Mouse (Mus musculus) brain, adult 2 months (tissue): ENCODE results near the gene Gstt2.
"Not testable (repeated sequence)": the region's sequence is repeated elsewhere in the genome, so short reads cannot be mapped to it uniquely, and the experiment has no call there.

ENCODE experiments used
- DNase-seq: peaks from one replicate; pipeline ENCODE4 v3.0.0; 2011; ENCODE audit warnings: low read depth, low spot score

Gstt2 gene

DNA sequence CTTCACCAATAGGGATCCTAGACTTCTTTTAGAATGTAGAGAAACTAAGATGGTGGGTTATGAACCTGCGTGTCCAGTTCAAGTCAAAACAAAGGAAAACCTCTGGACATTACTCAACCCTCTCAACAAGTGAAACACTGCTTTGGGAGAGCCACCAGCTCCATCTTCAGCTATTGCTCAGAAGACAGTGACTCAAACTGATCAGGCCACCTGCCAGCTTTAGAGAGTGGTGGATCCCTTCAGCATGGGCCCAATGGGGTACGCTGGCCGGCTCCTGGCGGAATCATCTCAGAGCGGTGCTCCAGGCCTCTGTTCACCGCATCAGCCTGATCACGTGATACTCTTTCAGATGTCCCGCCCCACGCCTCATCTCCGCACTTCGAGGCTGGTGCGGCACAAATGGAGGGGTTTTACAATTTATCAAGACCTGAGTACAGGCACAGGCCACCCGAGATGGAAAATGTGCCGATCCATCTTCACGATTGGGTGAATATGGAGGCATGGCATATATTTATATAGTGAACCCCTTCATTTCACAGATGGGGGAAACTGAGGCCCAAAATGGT, 18.3 kb upstream of the Gstt2 start:
- peak; percentile 51 for DNase-seq

- no peak for DNase-seq
Measured at GRCm38 (mm10) chr10:75854791-75855190, 17.6 kb upstream of the Gstt2 start.

DNA sequence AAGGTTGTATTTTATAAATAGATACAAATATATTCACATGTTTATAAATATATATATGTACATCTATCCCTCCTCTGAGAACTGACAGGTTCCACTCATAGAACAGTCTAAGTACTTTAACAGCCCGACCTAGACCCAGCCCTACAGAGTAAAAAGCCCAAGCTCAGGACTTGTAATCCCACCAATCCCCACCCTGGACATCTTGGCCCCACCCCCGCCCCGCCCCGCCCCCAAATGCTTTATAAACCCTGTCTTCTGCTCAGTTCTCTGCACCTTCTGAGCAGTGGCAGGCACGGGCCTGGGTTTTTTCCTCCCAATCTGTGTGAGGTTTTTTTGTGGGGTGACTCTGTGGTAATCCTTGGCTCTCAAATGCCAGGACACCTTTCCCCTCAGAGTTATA, 16.9 kb upstream of the Gstt2 start:
- no peak for DNase-seq

DNA sequence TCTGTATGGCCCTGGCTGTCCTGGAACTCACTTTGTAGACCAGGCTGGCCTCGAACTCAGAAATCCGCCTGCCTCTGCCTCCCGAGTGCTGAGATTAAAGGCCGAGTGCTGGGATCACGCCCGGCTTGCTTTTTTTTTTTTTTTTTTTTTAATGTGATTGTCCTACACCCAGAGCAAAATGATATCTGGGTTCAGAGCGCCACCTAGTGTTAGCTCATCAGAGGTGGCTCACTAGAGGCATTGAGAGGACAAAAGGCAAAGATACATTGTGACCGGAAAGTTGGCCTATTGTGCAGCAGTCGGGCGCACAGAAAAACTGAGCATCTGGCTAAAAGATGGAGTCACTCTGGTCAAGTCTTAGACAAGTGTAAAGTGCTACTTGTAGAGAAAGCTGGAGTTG, 16.2 kb upstream of the Gstt2 start:
- DNase-seq: peak; percentile 94

- DNase-seq: no peak
Measured at GRCm38 (mm10) chr10:75852539-75853125, 15.4 kb upstream of the Gstt2 start.

GRCm38 (mm10) chr10:75851681-75852080, 14.5 kb upstream of the Gstt2 start:
- no peak for DNase-seq

DNA sequence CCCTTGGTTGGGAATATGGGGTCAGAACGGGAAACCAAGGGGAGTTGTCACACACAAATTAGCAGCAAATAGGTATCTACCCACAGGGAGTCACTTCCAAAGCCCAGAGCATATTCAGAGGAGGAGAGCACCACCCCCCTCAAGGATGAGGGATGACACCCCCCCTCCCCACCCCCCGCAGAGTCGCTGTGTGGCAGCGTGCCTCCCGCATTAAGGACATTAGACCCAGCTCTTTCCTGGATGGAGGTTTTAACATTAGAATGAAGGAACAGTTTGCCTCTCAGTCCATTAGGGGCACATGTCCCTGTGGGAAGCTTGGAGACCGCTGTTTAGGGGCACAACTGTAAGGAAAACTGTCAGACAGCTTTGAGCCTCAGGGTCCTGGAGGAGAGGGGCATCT, 13.9 kb upstream of the Gstt2 start:
- DNase-seq: no peak

DNA sequence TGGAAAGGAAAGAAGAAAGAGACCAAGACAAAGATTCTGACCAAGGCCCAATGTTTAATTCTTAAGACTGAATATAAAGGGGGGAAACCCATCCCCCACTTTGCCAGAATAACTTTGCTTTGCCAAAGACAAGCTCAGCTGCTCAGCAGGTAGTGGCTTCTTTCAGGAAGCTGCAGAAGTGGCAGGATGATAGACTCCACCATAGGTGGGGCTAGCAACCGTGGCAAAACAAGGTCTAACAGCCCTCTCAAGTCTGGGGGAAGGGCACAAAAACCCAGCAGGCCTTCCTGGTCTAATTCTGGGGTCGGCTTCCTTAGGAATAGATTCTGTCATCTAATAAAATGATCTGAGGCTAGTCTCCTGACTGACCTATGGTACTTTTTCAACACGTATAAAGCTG, 11.2 kb upstream of the Gstt2 start:
- DNase-seq: no peak

- DNase-seq: no peak
Measured at GRCm38 (mm10) chr10:75845306-75845930, 8.2 kb upstream of the Gstt2 start.

GRCm38 (mm10) chr10:75844800-75845199, 7.6 kb upstream of the Gstt2 start:
- no peak for DNase-seq

DNA sequence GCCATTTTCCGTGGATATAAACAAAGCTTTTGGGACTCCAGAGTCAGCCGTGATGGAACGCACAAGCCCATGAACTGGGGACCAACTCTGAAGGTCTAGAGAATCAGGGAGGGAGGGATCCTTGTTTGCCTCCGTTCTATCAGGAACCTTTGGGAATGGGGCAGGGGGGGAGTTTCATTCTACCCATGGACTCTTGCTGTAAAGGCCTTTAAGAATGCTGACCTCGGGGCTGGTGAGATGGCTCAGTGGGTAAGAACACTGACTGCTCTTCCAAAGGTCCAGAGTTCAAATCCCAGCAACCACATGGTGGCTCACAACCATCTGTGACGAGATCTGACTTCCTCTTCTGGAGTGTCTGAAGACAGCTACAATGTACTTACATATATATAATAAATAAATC, 6.7 kb upstream of the Gstt2 start:
- DNase-seq: not testable (repeated sequence)

- no peak for DNase-seq
Measured at GRCm38 (mm10) chr10:75839092-75839491, 1.9 kb upstream of the Gstt2 start.

GRCm38 (mm10) chr10:75835761-75836531, 1.3 kb downstream of the Gstt2 start:
- DNase-seq: no peak

DNA sequence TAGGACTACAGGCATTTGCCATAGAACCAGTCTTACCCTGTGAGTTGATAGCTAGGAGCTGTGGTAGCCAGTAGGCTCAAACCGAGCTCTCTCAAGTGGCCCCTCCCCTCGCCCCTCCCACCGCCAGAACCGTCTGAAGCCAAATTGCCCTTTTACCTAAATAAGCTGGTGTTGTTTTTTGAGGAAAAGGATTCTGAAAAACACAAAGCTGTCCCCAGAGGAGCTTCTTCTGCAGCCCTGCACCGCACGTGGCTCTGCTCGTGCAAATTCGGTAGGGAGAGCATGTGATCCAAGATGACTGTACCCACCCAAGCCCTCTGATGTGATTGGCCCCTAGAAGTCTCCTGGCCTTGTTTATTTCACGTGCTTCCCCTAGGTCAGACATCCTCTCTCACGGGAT, 1.9 kb downstream of the Gstt2 start:
- DNase-seq: peak; percentile 86

DNA sequence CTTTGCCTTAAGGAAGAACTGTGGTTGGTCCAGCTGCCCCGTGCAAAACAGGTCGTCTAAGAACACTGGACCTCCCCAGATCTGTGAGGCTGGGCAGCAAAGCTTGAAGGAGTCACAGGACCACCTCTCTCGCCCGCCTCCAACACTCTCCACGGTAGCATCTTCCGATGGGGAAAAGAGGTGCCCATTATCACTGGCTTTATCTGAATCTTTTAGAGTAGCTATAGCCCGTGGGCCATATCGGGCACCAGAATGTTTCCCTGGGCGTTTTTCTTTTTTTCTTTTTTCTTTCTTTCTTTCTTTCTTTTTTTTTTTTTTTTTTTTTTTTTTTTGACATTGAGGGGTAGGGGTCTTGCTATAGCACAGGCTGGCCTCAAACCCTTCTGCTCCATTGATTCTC, 2.5 kb downstream of the Gstt2 start:
- no peak for DNase-seq

- peak; percentile 61 for DNase-seq
Measured at GRCm38 (mm10) chr10:75834250-75834649, 3.0 kb downstream of the Gstt2 start.

DNA sequence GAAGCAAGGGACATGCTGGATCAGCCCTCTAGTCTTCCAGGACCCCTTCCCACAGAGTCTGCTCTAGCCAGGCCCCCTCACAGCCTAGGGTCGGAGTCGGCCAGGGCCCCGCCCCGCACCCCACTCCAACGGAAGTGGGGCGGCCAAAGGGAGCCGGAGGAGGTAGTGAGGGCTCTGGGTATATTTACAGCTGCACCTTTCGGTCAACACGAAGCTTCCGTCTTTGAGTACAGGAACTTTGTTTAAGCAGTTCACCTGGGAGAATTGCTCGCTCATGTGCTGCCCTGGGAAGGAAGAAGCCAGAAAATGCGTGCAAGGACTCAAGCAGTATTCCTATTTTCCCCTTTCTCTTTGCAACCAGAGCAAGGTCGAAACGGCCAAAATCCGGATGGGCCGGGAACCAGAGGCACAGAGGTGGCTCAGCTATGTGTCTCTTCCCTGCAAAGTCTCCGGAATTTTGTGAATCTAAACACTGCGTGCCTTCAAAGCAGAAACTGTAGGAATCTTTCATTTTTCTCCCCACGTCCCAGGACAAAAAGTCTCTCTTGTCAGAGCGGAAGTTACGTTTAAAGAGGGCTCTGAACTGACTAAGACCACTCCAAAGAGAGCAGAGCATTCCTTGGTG, 3.7 kb downstream of the Gstt2 start:
- DNase-seq: no peak

DNA sequence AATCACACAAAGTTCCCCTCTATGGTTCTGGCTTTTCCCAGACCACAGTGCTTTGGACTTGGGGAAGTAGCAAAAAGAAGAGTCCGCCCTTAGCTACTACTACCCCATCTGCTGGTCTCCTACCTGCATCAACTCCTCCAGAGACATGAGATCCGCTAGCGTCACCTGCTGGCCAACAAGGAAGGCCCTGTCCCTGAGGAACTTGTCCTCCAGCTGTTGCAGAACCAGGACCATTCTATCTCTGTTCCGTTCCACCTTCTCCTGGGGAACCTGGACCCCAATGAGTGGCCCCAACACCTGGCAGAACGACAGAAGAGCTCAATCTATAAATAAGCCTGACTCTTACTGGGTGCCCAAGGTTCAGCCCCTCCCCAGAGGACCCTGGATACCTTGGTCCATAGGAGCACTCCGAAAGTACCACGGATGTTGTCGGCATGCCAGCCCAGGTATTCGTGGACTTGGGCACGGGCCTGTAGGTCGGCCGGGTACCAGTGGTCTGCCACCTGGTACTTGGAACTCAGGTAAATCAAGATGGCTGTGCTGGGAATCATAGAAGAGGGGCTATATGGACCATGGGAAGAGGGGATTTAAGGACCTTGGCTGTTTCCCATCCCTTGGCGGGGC, 4.8 kb downstream of the Gstt2 start:
- DNase-seq: peak; percentile 88

GRCm38 (mm10) chr10:75830275-75830670, 7.0 kb downstream of the Gstt2 start:
- DNase-seq: no peak

DNA sequence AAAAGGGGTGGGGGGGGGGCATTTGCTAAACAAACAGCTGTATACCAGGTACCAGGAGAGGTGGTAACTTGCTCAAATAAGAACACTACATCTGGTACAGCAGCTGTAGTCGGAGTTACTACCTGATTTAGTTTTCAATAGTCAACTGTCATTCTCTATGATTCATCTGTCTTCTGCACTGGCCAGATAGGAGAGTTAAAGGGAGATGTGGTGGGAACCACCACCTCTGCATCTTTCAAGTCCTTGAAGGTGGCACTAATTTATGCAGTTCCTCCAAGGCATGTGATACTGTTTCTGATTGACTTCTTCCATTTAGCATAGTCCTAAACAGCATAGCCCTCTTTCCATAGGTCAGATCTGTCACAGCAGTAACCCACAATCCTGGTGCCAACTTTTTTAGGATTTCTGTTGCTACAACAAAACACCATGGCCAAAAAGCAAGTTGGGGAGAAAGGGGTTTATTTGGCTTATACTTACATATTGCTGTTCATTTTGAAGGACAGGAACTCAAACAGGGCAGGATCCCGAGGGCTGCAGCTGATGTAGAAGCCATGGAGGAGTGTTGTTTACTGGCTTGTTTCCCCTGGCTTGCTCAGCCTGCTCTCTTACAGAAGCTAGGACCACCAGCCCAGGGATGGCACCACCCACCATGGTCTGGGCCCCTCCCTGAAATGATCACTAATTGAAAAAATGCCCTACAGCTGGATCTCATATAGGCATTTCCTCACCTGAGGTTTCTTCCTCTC, 7.5 kb downstream of the Gstt2 start:
- no peak for DNase-seq

GRCm38 (mm10) chr10:75828500-75828931, 8.7 kb downstream of the Gstt2 start:
- peak; percentile 94 for DNase-seq
